Mouse (Mus musculus) liver, adult 2 months (tissue): ENCODE results near the gene Specc1. TPM values are rescaled to one million over a fixed set of nuclear protein-coding genes. Genes with fewer than 3 reads are reported as not detected.

Experiments used
- DNase-seq: peaks from one replicate; pipeline ENCODE4 v3.0.0-alpha.2; 2011; ENCODE audit warnings: low read depth, low spot score; ENCODE audit errors: extremely low read depth
- H3K27ac ChIP-seq: fragments of 200-500 bp; replicated peaks from 2 replicates; pipeline ENCODE4 v1.5.1; 2012; ENCODE audit warnings: low read depth, mild to moderate bottlenecking, control low read depth, inconsistent platforms, low read length; ENCODE audit not compliant: insufficient read depth
- H3K27me3 ChIP-seq: fragments of 200-500 bp; 2 replicates; pipeline ENCODE4 v1.6.1; 2012; ENCODE audit warnings: mild to moderate bottlenecking, moderate library complexity, low read length, inconsistent platforms; ENCODE audit not compliant: control insufficient read depth, insufficient read depth
- H3K36me3 ChIP-seq: fragments of 200-500 bp; 2 replicates; pipeline ENCODE4 v1.6.1; 2012; ENCODE audit warnings: low read length, inconsistent platforms; ENCODE audit not compliant: control insufficient read depth, insufficient read depth
- H3K4me1 ChIP-seq: fragments of 200-500 bp; 2 replicates; pipeline ENCODE4 v1.6.1; 2011; ENCODE audit warnings: low read length; ENCODE audit not compliant: control insufficient read depth, insufficient read depth
- H3K4me3 ChIP-seq: fragments of 200-500 bp; 2 replicates; pipeline ENCODE4 v1.5.1; 2011; ENCODE audit warnings: low read depth, mild to moderate bottlenecking, control low read depth, low read length, moderate library complexity; ENCODE audit not compliant: insufficient read depth
- H3K79me2 ChIP-seq: fragments of 200-500 bp; 2 replicates; pipeline ENCODE4 v1.6.1; 2012; ENCODE audit warnings: inconsistent platforms, mild to moderate bottlenecking, low read length, moderate library complexity; ENCODE audit not compliant: control insufficient read depth, insufficient read depth
- H3K9ac ChIP-seq: fragments of 200-500 bp; 2 replicates; pipeline ENCODE4 v1.6.1; 2012; ENCODE audit warnings: low read depth, mild to moderate bottlenecking, control low read depth, inconsistent platforms, low read length
- CTCF ChIP-seq: fragments of 200-500 bp; IDR thresholded peaks from 2 replicates; pipeline ENCODE4 v1.5.1; 2011; ENCODE audit warnings: low read depth, low read length, control low read depth
- POLR2A ChIP-seq: fragments of 200-500 bp; IDR thresholded peaks from 2 replicates; pipeline ENCODE4 v1.6.1; 2011; ENCODE audit warnings: low read length, control low read depth; ENCODE audit not compliant: insufficient read depth; ENCODE audit errors: extremely low read depth
- WGBS: fragments of 180-500 bp; shearing (Covaris S2); methylation state at CpG from one replicate; pipeline ENCODE4 v1.1.7; 2018; 5-methylcytosine and 5-hydroxymethylcytosine counted together
- polyA plus RNA-seq: library from polyadenylated mRNA; depleted of rRNA; stranded (reverse); fragments of >200 nt; gene quantifications from 2 replicates; pipeline ENCODE4 v1.2.3, GENCODE M21; 2012
- total RNA-seq: library from RNA; depleted of rRNA; stranded (reverse); fragments of >200 nt; gene quantifications from 2 replicates; pipeline ENCODE4 v1.2.3, GENCODE M21; 2014

Gene Specc1
- total and polyA plus RNA-seq, 2 experiments: 0.49 to 1.1 TPM

GRCm38 (mm10) chr11:62130191-62130590, 173.6 kb downstream of the Specc1 start:
- H3K9ac ChIP-seq: no peak overlapping the region
- H3K36me3 ChIP-seq: 0 out of 2 replicates have a peak, but pooled peaks cover 2% of the 10 kb centered on the region
- 75% methylated on average over 3 of the region's 3 CpGs for WGBS
- TF ChIP-seq POLR2A: no peak
- TF ChIP-seq CTCF: no peak
- no peak for DNase-seq
- no peak overlapping the region for H3K4me3 ChIP-seq
- no peak overlapping the region for H3K27ac ChIP-seq
- no peaks in the 10 kb centered on the region for H3K27me3 ChIP-seq
- H3K4me1 ChIP-seq: no peaks in the 10 kb centered on the region
- H3K79me2 ChIP-seq: no peaks in the 10 kb centered on the region

GRCm38 (mm10) chr11:62130685-62131295, 174.2 kb downstream of the Specc1 start:
- 0 out of 2 replicates have a peak, but pooled peaks cover 2% of the 10 kb centered on the region for H3K36me3 ChIP-seq
- no peaks in the 10 kb centered on the region for H3K79me2 ChIP-seq
- no peak overlapping the region for H3K27ac ChIP-seq
- 80% methylated on average over 2 of the region's 2 CpGs for WGBS
- no peaks in the 10 kb centered on the region for H3K4me1 ChIP-seq
- no peaks in the 10 kb centered on the region for H3K27me3 ChIP-seq
- no peak overlapping the region for H3K9ac ChIP-seq
- H3K4me3 ChIP-seq: no peak overlapping the region
- DNase-seq: no peak
- TF ChIP-seq POLR2A: no peak
- no peak for TF ChIP-seq CTCF

- Histone ChIP-seq H3K79me2 (no peaks in the 10 kb centered on the region), H3K36me3 (0 out of 2 replicates have a peak, but pooled peaks cover 2% of the 10 kb centered on the region), H3K27me3 (no peaks in the 10 kb centered on the region), H3K27ac (no peak overlapping the region), H3K9ac (no peak overlapping the region), H3K4me3 (no peak overlapping the region), H3K4me1 (no peaks in the 10 kb centered on the region)
- 81% methylated on average over 4 of the region's 4 CpGs for whole genome bisulfite sequencing
- no peak for DNase-seq
- TF ChIP-seq POLR2A: no peak
Measured at GRCm38 (mm10) chr11:62131601-62132000, 175.0 kb downstream of the Specc1 start.

GRCm38 (mm10) chr11:62134191-62134590, 177.6 kb downstream of the Specc1 start:
- 95% methylated on average over 2 of the region's 2 CpGs for WGBS
- TF ChIP-seq POLR2A: no peak
- TF ChIP-seq CTCF: no peak
- no peak for DNase-seq
- Histone ChIP-seq H3K4me1 (no peaks in the 10 kb centered on the region), H3K36me3 (no peaks in the 10 kb centered on the region), H3K27me3 (no peaks in the 10 kb centered on the region), H3K27ac (no peak overlapping the region), H3K4me3 (no peak overlapping the region), H3K9ac (no peak overlapping the region), H3K79me2 (no peaks in the 10 kb centered on the region)

GRCm38 (mm10) chr11:62145216-62146110, 188.9 kb downstream of the Specc1 start:
- WGBS: 91% methylated on average over 7 of the region's 7 CpGs
- H3K36me3 ChIP-seq: no peaks in the 10 kb centered on the region
- no peak overlapping the region for H3K27ac ChIP-seq
- no peak for TF ChIP-seq CTCF
- TF ChIP-seq POLR2A: no peak
- H3K4me1 ChIP-seq: no peaks in the 10 kb centered on the region
- no peak overlapping the region for H3K9ac ChIP-seq
- no peak overlapping the region for H3K4me3 ChIP-seq
- DNase-seq: no peak
- H3K27me3 ChIP-seq: no peaks in the 10 kb centered on the region
- no peaks in the 10 kb centered on the region for H3K79me2 ChIP-seq

- Histone ChIP-seq H3K4me1 (no peaks in the 10 kb centered on the region), H3K27ac (no peak overlapping the region), H3K9ac (no peak overlapping the region), H3K27me3 (no peaks in the 10 kb centered on the region), H3K4me3 (no peak overlapping the region), H3K79me2 (no peaks in the 10 kb centered on the region), H3K36me3 (no peaks in the 10 kb centered on the region)
- TF ChIP-seq POLR2A: no peak
- no peak for TF ChIP-seq CTCF
- no peak for DNase-seq
- 81% methylated on average over 1 of the region's 1 CpGs for WGBS
Measured at GRCm38 (mm10) chr11:62146661-62147060, 190.1 kb downstream of the Specc1 start.
